Mouse (Mus musculus) right cerebral cortex, postnatal 10 days (tissue): ENCODE measurements around the gene Gm20388.

Source experiments
- DNase-seq, 2 experiments: peaks; one replicate each; pipeline ENCODE4 v3.0.0; 2021; ENCODE audit warnings: low spot score in 2 of 2

The Gm20388 gene

GRCm38 (mm10) chr8:122110867-122111253, 2200.2 kb downstream of the Gm20388 start:
- DNase-seq = no peak

- DNase-seq = no peak
These were observed 2201.1 kb downstream of the Gm20388 start for GRCm38 (mm10) chr8:122111745-122112144.

DNA sequence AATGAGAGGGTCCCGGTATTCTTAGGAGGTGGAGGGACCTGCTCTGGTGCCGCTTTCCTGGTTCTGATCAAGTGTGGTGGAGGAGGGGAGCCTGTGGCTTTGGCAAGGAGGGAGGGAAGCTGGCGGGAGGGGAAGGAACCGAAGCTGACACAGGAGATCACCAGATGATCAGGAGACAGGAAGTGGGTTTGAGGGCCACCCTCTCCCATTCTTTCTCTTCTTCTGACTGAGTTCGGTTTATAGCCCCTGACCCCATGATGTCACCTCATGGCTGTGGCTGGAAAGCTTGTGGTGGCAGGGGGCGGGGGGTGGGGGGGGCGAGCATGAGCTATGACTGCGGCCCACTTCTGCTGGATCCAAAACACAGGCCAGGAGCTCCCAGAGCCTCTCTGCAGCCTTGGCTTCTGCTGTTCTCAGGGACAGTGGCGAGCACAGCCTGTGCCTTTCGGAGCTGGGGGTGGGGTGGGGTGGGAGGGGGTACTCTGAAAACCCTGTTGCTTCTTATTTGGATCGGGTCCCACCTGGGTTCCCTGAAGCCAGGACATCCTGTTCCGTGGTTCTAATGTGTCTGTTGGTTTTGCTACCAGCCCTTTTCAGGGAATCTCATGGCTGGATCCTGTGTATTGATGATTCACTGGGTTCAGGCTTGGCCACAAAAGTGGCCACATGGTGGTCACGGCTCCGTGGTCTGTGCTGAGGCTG, 2201.8 kb downstream of the Gm20388 start:
- no peak for DNase-seq

DNA sequence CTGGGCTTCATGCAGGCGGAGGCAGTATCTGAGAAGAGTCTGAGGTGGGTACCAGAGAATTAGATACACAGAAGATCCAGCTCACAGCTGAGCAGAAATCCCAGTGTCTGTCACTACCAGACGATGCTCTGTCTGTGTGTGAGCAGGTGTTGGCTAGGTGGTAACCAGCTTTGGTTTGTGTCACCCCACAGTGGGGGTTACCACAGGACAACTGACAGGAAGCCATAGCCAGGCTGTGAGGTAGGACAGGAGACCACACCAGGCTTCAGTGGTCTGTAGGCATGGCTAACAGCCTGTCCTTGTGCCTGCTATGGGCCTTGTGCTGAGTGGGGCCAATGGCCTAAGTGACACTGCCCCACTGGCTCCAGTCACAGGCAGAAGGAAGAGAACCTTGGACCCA, 2204.2 kb downstream of the Gm20388 start:
- DNase-seq = no peak

DNA sequence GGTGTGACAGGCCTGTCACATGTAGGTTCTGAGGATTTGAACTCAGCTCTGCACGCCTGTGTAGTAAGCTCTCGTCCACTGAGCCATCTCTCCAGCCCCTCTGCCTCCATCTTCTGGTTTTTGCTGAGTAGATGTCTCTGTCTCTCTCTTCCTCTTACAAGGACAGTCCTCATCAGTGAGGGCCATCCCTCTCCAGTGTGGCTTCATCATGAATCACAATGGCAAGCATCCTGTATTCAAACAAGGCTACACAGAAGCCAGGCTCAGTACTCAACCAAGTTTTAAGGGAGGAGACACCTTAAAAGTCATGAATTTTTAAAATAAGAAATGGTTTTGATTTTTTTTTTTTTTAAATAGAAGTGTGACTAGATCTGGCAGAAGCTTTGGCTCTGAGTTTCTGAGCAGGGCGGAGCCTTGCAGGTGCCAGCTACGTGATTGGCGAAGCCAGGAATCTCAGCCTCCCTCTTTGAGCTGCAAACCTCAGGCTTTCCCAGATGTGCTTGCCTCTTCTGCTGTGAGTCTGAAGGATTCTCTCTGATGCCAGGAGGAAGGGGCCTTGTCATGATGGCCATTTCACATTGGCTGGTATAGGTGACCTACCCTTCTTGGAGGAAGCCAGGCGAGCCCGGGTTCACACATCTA, 2206.2 kb downstream of the Gm20388 start:
- DNase-seq = peak in 1 of 2 experiments; percentile 40

DNA sequence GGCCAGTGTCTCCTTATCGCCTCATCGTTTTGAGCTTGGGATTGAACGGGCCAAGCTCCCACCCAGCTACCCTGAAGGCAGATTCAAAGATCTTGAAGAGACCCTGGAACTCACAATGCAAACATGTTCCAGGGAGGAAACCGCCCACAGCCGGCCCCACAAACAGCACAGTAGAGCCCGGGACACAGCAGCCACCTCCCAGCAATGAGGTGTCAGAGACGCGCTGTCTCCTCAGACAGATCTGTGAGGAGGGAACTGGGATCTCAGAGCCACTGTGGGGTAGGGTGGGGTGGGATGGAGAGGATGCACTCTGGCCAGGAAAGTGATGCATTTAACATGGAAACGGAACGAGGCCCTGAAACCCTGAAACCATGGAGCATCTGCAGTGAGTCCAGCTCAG, 2207.5 kb downstream of the Gm20388 start:
- DNase-seq = no peak

DNA sequence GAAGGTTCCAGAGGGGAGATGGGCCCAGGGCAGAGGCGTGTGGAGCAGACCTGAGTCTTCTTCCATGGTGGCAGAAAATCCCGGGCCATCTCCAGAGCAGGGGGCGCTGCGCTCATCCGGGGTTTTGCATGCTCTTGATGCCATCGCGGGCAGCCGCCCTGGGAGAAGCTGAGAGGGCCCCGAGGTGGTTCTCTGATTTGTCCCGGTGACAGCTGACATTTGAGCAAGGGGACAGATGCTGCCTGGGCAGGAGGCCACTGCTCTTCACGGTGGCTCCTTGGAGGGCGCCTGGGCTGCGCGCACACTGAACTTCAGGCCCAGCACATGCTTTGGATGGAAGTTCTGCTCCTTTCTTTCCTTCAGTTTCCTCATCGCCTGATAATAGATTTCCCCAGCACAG, 2207.9 kb downstream of the Gm20388 start:
- no peak for DNase-seq

- no peak for DNase-seq
These were observed 2213.7 kb downstream of the Gm20388 start for GRCm38 (mm10) chr8:122124326-122124725.

GRCm38 (mm10) chr8:122126659-122127058, 2216.0 kb downstream of the Gm20388 start:
- no peak for DNase-seq

DNA sequence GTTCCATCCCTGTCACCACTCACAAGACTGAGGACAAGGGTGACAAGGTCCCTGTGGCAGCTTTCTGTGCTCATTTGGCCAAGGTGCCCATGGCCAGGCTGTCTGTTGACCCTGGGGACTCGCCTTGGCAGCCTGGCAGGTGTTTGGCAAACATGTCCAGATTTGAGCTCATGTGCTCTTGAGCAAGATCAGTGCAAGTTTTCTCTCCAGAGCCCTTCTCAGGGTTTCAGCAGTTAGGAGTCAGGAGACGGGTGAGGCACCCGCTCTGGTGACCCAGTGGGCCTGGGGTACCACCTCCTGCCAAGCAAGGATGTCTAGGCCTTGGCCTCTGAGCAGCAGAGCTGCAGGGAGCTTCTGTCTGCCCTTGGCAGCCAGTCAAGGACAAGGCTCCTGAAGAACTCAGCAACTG, 2223.5 kb downstream of the Gm20388 start:
- DNase-seq = no peak

DNA sequence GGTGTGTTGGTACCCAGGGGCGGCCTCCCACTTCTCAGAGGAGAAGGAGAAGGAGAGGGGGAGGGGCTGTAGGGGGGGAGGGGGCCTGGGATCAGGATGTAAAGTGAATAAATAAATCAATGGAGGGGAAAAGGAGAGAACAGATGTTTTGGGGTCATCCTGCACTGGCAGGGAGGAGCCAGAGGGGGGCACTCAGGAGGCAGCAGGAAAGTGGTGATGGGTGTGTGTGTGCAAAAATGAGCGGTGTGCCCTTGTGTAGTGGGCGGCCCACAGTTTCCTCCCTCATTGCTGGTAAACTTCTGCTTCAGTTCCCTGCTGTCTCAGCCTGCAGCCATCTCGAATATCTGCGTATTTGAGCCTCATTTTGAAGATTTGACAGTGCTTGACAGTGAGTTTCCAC, 2224.9 kb downstream of the Gm20388 start:
- no peak for DNase-seq

DNA sequence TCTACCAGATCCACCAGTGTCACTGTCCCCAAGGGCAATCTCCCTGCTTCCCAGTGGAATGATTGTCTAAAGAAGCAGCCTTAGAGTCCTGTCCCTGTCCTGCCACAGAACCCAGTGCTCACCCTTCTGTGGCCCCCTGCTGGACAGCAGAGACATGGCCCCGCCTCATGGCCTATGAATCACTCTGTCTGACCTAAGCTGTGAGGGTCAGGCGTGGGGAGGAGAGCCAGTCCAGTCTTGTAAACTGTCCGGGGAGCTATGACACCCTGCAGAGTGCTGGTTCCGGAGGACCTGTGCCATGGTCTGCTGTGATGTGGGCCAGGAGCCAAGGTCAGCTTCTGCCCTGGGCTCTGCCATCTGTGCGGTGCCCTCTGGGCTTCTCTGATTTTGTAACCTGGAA, 2229.1 kb downstream of the Gm20388 start:
- DNase-seq = peak in 1 of 2 experiments; percentile 34

- DNase-seq = no peak
These were observed 2229.8 kb downstream of the Gm20388 start for GRCm38 (mm10) chr8:122140411-122140810.

DNA sequence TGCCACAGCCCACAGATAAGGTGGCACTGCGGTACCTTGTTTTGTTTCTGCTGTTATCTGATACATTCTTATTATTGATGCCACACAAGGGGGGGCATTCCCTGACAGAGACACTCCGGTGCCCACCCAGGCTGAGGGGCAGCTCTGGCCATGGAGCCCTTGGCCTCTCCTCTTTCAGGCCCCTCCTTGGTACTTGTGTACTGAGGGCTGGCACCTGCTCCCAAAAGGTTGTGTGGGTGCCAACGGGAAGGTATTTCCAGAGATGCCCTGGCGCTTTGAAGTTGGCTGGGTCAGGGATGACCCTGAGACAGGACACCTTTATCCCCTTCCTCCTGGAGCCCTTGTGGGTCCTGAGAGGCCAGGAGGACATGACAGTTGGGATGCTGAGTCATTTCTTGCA, 2231.8 kb downstream of the Gm20388 start:
- no peak for DNase-seq

DNA sequence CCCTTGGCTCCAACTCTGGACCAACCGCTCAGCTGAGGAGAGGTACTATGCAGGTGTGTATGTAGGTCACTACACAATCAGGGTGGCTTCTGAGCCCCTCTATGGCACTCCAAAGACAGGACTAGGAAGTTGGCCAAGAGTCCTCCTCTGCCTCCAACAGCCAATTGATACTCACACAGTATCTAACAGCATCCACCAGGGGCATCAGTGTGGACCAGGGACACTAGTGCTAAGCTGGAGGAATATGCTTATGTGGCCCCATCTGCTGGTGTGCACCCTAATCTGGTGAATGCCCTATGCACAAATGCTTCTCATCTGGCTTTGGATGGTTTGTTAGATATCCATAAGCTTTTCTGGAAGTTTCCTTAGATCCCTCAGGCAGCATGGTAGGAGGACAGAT, 2232.6 kb downstream of the Gm20388 start:
- DNase-seq = no peak

DNA sequence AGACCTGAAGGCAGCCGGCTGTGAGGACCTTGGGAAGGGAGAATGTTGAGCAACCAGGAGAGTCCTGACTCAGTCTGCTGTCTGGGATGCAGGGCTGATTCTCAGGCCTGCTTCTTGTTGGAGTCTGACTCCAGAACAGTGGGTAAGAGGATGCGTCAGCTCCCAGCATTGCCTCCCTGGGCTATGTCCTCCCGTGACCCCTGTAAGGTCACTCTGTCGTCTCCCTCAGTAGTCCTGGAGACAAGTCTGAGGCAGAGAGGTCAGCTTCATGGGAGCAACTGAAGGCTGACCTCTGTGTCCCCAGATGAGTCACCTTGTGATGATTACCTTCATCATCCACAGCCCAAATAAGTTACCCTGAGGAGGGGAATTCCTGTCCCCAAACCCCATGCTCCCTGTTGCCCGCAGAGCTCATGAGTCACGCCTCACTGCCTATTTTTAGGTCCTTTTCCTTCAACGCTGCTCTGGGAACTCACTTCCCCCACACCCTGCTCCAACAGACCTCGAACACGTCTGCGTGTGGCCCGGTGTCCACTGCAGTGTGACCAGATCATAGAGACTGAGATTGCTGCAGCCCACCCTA, 2234.2 kb downstream of the Gm20388 start:
- DNase-seq = no peak

GRCm38 (mm10) chr8:122149045-122149444, 2238.4 kb downstream of the Gm20388 start:
- DNase-seq = no peak

DNA sequence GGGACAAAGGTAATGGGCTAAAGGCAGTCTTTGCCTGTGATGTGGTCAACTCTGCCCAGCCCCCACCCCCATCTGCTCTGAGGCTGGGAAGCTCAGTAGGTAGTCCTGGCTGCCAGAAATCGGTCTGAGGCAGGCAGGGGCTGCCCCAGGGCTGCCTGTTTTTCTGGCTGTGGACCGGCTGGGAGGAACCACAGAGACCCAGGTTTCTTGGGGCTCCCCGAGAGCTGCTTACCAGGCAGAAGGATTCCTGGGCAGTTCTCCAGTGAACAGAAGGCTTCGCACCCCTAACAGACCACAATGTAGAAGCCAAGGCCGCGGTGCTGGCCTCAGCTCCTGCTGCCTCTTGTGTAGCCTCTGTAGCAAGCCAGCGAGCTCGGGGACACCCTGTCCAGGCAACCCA, 2239.0 kb downstream of the Gm20388 start:
- no peak for DNase-seq

DNA sequence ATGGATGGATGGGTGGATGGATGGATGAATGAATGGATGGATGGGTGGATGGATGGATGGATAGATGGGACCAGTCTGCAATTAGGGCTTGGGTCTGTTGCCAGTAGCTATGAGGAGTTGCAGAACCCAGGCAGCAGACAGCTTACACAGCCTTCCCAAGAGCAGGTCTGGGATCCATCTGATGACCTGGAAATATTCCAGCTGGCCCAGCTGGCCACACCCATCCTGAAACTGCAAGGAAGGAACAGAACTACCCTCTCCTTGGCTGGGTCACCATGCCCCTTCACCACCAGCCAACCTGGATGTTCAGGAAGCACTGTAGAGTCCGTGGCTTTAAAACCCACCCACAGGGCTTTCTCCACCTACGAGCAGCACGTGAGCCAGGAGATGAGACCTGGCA, 2240.9 kb downstream of the Gm20388 start:
- no peak for DNase-seq

DNA sequence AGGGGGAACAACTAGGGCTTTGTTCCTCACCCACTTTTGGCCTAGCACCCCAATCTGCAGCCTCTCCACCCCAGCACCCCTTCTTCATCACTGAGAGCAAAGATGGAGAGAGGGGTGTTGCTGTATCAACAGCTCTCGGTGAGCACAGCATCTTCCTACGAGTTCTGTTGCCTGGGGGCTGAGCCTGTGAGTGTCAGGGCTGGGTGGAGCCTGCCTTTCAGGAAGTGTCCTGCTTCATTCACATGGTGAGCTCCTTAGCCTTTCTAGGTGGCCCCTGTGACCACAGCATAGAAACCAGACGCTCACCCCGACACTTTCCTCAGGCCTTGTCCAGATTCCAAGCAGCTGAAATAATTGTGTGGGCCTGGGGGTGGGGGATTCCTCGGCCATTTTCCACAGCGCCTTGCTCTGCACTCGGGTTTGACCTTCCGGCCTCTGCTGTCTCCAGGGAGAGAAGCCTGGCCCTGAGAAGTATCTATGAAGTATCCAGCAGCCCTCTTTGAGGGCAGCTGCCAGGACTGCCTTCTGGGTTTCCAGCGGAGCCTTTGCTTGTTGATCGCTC, 2244.5 kb downstream of the Gm20388 start:
- no peak for DNase-seq

DNA sequence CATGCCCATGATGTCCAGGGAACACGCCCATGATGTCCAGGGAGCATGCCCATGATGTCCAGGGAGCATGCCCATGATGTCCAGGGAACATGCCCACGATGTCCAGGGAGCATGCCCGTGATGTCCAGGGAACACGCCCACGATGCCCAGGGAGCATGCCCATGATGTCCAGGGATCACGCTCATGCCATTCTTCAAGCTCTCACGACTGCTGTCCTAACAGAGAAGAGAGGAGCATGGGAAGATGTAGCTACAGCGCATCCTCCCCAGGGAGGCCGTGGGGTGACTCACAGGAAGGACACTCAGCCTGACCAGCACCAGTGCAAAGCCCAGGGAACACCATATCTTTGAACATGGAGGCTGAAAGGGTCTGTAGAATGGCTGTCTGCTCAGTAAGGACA, 2245.3 kb downstream of the Gm20388 start:
- no peak for DNase-seq

DNA sequence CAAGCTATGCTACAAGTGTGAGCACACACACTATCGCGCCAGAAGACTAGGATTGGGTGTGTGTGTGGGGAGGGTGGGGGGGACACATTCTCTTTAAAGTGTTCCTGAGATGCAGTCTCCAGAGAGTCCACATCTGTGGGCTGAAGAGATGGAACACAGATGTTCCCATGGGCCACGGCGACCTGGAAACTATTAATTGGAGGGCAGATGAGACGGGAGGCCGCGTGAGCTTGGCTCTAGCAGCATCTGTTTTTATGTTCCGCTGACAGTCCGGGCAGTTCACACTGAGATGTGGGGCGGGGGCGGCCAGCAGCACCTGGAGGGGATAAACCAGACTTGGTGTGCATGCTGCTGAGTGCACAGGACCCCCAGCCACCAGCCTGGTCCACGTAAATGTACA, 2247.0 kb downstream of the Gm20388 start:
- no peak for DNase-seq

- DNase-seq = no peak
These were observed 2249.5 kb downstream of the Gm20388 start for GRCm38 (mm10) chr8:122160165-122160564.
